Comparison of ENCODE assay signal across 9 mouse cellular contexts in the genomic region with DNA sequence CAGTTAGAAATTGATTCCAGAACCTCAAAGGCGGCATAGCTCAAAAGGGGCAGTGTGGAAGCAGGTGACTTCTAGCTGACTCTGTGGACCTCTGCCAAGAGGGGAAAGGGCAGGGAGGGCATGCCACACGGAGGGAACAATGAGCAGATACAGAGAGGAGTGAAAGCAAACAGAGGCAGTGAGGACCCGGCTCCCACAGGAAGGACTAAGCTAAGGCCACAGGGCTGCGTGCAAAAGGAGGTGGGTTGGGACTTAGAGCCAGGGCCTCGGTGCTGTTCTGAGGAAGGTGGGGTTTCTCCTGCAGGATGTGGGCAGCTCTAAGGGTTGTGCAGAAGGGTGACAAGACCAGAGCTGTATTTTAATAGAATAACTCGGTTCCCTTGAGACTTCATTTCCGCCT. TPM values are rescaled to one million over a fixed set of nuclear protein-coding genes. Genes with fewer than 3 reads are reported as not detected.
DNase-seq lines count a peak whose midpoint lies in the region; ATAC-seq and TF ChIP-seq lines count a peak whose summit lies in the region.
"Had no signal": no experiment of that assay in that cellular context is flagged by ENCODE, and none has a peak within 500 bp of the region (broad histone marks: within the 10 kb centered on the region; RNA-seq: fewer than 3 reads in every experiment).

No protein-coding gene starts in this region.

- 63% methylated on average over 7 of the region's 7 CpGs for WGBS in hindbrain, embryonic 10.5 days
- WGBS in hindbrain, embryonic 11.5 days, result 60% methylated on average over 7 of the region's 7 CpGs
- WGBS in kidney, postnatal 0 days, result 33% methylated on average over 7 of the region's 7 CpGs
- 23% methylated on average over 7 of the region's 7 CpGs for WGBS in small intestine, adult 2 months

- H3K4me3 ChIP-seq in hindbrain, embryonic 10.5 days, result no peak overlapping the region
- H3K4me3 ChIP-seq in hindbrain, embryonic 11.5 days (ENCODE audit: low read depth, low read length), result no peak overlapping the region
- H3K4me3 ChIP-seq in kidney, postnatal 0 days (replicated peaks; ENCODE audit: low read depth, low read length), result no peak overlapping the region
- H3K4me3 ChIP-seq in small intestine, adult 2 months (ENCODE audit: low read depth, low read length), result 0 out of 2 replicates have a peak overlapping the region, but pooled peaks have one; percentile 11

- no peak for DNase-seq in hindbrain, embryonic 10.5 days (ENCODE audit: low spot score)
- DNase-seq in hindbrain, embryonic 11.5 days (ENCODE audit: low spot score), result no peak
- no peak for DNase-seq in kidney, postnatal 0 days (ENCODE audit: low spot score)
- DNase-seq in ovary, postnatal 36 days (ENCODE audit: low spot score), result no peak
- DNase-seq in cerebellum, adult 9-11 months, result no peak
- DNase-seq in frontal cortex, postnatal 10 days (ENCODE audit: low spot score in 2 of 2), result no peak

- H3K27me3 ChIP-seq in hindbrain, embryonic 10.5 days (ENCODE audit: insufficient read depth, poor library complexity, severe bottlenecking), result no peaks in the 10 kb centered on the region
- no peaks in the 10 kb centered on the region for H3K27me3 ChIP-seq in hindbrain, embryonic 11.5 days (ENCODE audit: control insufficient read depth, insufficient read depth, low read length)
- H3K27me3 ChIP-seq in kidney, postnatal 0 days (ENCODE audit: insufficient read depth, low read length), result no peaks in the 10 kb centered on the region
- H3K27me3 ChIP-seq in small intestine, adult 2 months (ENCODE audit: control insufficient read depth, insufficient read depth, low read length), result no peaks in the 10 kb centered on the region

- H3K4me1 ChIP-seq in hindbrain, embryonic 10.5 days (replicated peaks), result peaks cover 51% of the 10 kb centered on the region
- H3K4me1 ChIP-seq in hindbrain, embryonic 11.5 days (replicated peaks; ENCODE audit: control insufficient read depth, insufficient read depth, low read length), result no peaks in the 10 kb centered on the region; the same call in 1 of the 2 replicates
- peaks cover 30% of the 10 kb centered on the region for H3K4me1 ChIP-seq in kidney, postnatal 0 days (replicated peaks; ENCODE audit: insufficient read depth, low read length)
- H3K4me1 ChIP-seq in small intestine, adult 2 months (ENCODE audit: control insufficient read depth, insufficient read depth, insufficient read length, low read length), result peaks cover 64% of the 10 kb centered on the region

- ATAC-seq in hindbrain, embryonic 11.5 days (ENCODE audit: low FRiP score), result no peak
- peak; percentile 90 for ATAC-seq in activated CD4-positive, CD25-positive, alpha-beta regulatory T cell, adult 4 months
- ATAC-seq in kidney, postnatal 0 days (replicated peaks; ENCODE audit: low FRiP score, low read depth), result no peak; the same call in 1 of the 2 replicates
- ATAC-seq: hindbrain, embryonic 16.5 days had no signal

- H3K4me2 ChIP-seq in hindbrain, embryonic 11.5 days (replicated peaks; ENCODE audit: low read depth, low read length), result no peak overlapping the region
- H3K4me2 ChIP-seq in kidney, postnatal 0 days (ENCODE audit: low read length), result no peak overlapping the region

- TF ChIP-seq POLR2A in small intestine, adult 2 months (IDR thresholded peaks at IDR 0.05; ENCODE audit: low read depth, low read length), result no peak

- H3K9ac ChIP-seq in hindbrain, embryonic 11.5 days (ENCODE audit: low read depth, low read length), result no peak overlapping the region
- H3K9ac ChIP-seq in kidney, postnatal 0 days (ENCODE audit: low read depth, low read length), result 0 out of 2 replicates have a peak overlapping the region, but pooled peaks have one; percentile 28

- H3K27ac ChIP-seq in hindbrain, embryonic 10.5 days, result peak overlapping the region; percentile 40; the same call in 1 of the 2 replicates
- H3K27ac ChIP-seq in hindbrain, embryonic 11.5 days (ENCODE audit: low read depth, low read length), result no peak overlapping the region
- H3K27ac ChIP-seq in kidney, postnatal 0 days, result peak overlapping the region; percentile 25; the same call in 1 of the 2 replicates
- peak overlapping the region; percentile 46 for H3K27ac ChIP-seq in small intestine, adult 2 months (ENCODE audit: insufficient read depth, low read depth, low read length)

- H3K36me3 ChIP-seq in hindbrain, embryonic 10.5 days, result peaks cover 8% of the 10 kb centered on the region; the same call in 1 of the 2 replicates
- no peaks in the 10 kb centered on the region for H3K36me3 ChIP-seq in hindbrain, embryonic 11.5 days (ENCODE audit: control insufficient read depth, insufficient read depth, low read length)
- H3K36me3 ChIP-seq in kidney, postnatal 0 days (ENCODE audit: insufficient read depth, low read length), result no peaks in the 10 kb centered on the region
- peaks cover 5% of the 10 kb centered on the region; the same call in 1 of the 2 replicates for H3K36me3 ChIP-seq in small intestine, adult 2 months (ENCODE audit: control insufficient read depth, insufficient read depth, low read length)

- TF ChIP-seq CTCF in kidney, postnatal 0 days (IDR thresholded peaks at IDR 0.05; ENCODE audit: low read depth), result no peak
- no peak for TF ChIP-seq CTCF in small intestine, adult 2 months (IDR thresholded peaks at IDR 0.05; ENCODE audit: extremely low read depth, insufficient read length, insufficient replicate concordance, low read depth, low read length)

- no peaks in the 10 kb centered on the region for H3K9me3 ChIP-seq in hindbrain, embryonic 10.5 days
- H3K9me3 ChIP-seq in hindbrain, embryonic 11.5 days (ENCODE audit: control insufficient read depth, low read length), result no peaks in the 10 kb centered on the region
- no peaks in the 10 kb centered on the region for H3K9me3 ChIP-seq in kidney, postnatal 0 days (replicated peaks; ENCODE audit: low read length)

RNA-seq across cellular contexts. Expression of a gene that starts 12.2 kb away (rescaled TPM):
- polyA plus RNA-seq in hindbrain, embryonic 10.5 days (2016; fragmentation: Nextera tagmentation; extraction: Ambion mirVana), result 6.5 and 8.2 TPM in 2 replicates
- 4.2 and 6.1 TPM in 2 replicates for polyA plus RNA-seq in hindbrain, embryonic 11.5 days (2014; fragmentation: Nextera tagmentation; extraction: Ambion mirVana)
- 1 to 10 TPM; 6.8 to 7.1 TPM for polyA plus RNA-seq in activated CD4-positive, CD25-positive, alpha-beta regulatory T cell, adult 4 months (2017; shearing (Covaris generic))
- 4.8 and 5.8 TPM in 2 replicates for polyA plus RNA-seq in kidney, postnatal 0 days (2015; fragmentation: Nextera tagmentation; extraction: Ambion mirVana)
- polyA plus RNA-seq in small intestine, adult 2 months (2012; rRNA removed), result 8.9 and 25.9 TPM in 2 replicates

RNA-seq across cellular contexts. Expression of a gene that starts 58.2 kb away (rescaled TPM):
- 3.1 and 3.6 TPM in 2 replicates for polyA plus RNA-seq in hindbrain, embryonic 10.5 days (2016; fragmentation: Nextera tagmentation; extraction: Ambion mirVana)
- 2.4 and 2.6 TPM in 2 replicates for polyA plus RNA-seq in hindbrain, embryonic 11.5 days (2014; fragmentation: Nextera tagmentation; extraction: Ambion mirVana)
- polyA plus RNA-seq in activated CD4-positive, CD25-positive, alpha-beta regulatory T cell, adult 4 months (2017; shearing (Covaris generic)), result not detected
- 0.33 and 0.50 TPM in 2 replicates for polyA plus RNA-seq in kidney, postnatal 0 days (2015; fragmentation: Nextera tagmentation; extraction: Ambion mirVana)
- polyA plus RNA-seq in small intestine, adult 2 months (2012; rRNA removed), result 0.10 and 0.33 TPM in 2 replicates
